16 mouse cellular contexts compared by ENCODE assay signal in genomic region chr10:17075576-17075975, GRCm38 (mm10).
DNase-seq lines count a peak whose midpoint lies in the region; ATAC-seq and TF ChIP-seq lines count a peak whose summit lies in the region.
"Had no signal": no experiment of that assay in that cellular context is flagged by ENCODE, and none has a peak within 500 bp of the region (broad histone marks: within the 10 kb centered on the region; RNA-seq: fewer than 3 reads in every experiment).

No protein-coding gene starts in this region.

- 21% methylated on average over 2 of the region's 2 CpGs for WGBS in kidney, adult 2 months
- 15% methylated on average over 2 of the region's 2 CpGs for WGBS in midbrain, embryonic 11.5 days
- WGBS in midbrain, embryonic 13.5 days, result 23% methylated on average over 2 of the region's 2 CpGs
- WGBS in liver, postnatal 0 days (ENCODE audit: insufficient replicate concordance), result 45% methylated on average over 2 of the region's 2 CpGs

- no peak for TF ChIP-seq EP300 in liver, postnatal 0 days (IDR thresholded peaks at IDR 0.05; ENCODE audit: low read depth)

- H3K79me2 ChIP-seq in myocyte (ENCODE audit: control insufficient read depth, insufficient read depth), result no peaks in the 10 kb centered on the region

- no peak overlapping the region for H3K4me2 ChIP-seq in midbrain, embryonic 11.5 days
- no peak overlapping the region for H3K4me2 ChIP-seq in midbrain, embryonic 13.5 days (replicated peaks)
- H3K4me2 ChIP-seq in myocyte (ENCODE audit: low read depth), result peak overlapping the region; percentile 51
- H3K4me2 ChIP-seq in liver, postnatal 0 days (ENCODE audit: low read depth, low read length), result no peak overlapping the region
- H3K4me2 ChIP-seq: hindbrain, embryonic 14.5 days had no signal

- no peak overlapping the region for H3K9ac ChIP-seq in midbrain, embryonic 11.5 days (ENCODE audit: low read length)
- H3K9ac ChIP-seq in midbrain, embryonic 13.5 days (replicated peaks), result no peak overlapping the region
- no peak overlapping the region for H3K9ac ChIP-seq in liver, postnatal 0 days (replicated peaks)
- H3K9ac ChIP-seq: forebrain, postnatal 0 days; hindbrain, embryonic 14.5 days had no signal

- no peak for TF ChIP-seq POLR2A in kidney, adult 2 months (IDR thresholded peaks at IDR 0.05; ENCODE audit: low read depth, low read length)
- no peak for TF ChIP-seq POLR2A in embryonic fibroblast, embryonic 13.5 days (IDR thresholded peaks at IDR 0.05; ENCODE audit: low read depth, low read length)
- TF ChIP-seq POLR2A in myocyte (IDR thresholded peaks at IDR 0.05; ENCODE audit: insufficient read length, low read depth), result no peak

- no peak overlapping the region for H3K27ac ChIP-seq in kidney, adult 2 months (ENCODE audit: insufficient read depth, low read depth, low read length)
- no peak overlapping the region for H3K27ac ChIP-seq in midbrain, embryonic 11.5 days (ENCODE audit: low read depth, low read length)
- H3K27ac ChIP-seq in midbrain, embryonic 13.5 days, result no peak overlapping the region
- H3K27ac ChIP-seq in embryonic fibroblast, embryonic 13.5 days (ENCODE audit: insufficient read depth, low read length), result peak overlapping the region; percentile 80
- H3K27ac ChIP-seq in liver, postnatal 0 days (ENCODE audit: low read depth), result no peak overlapping the region
- H3K27ac ChIP-seq: heart, embryonic 10.5 days; hindbrain, embryonic 14.5 days; layer of hippocampus, adult 2 months had no signal

- no peak for ATAC-seq in midbrain, embryonic 11.5 days (ENCODE audit: low FRiP score)
- no peak for ATAC-seq in midbrain, embryonic 13.5 days
- no peak for ATAC-seq in liver, postnatal 0 days
- ATAC-seq: CD4-positive, CD25-positive, alpha-beta regulatory T cell, adult 4 months; forebrain, postnatal 0 days had no signal

- H3K27me3 ChIP-seq in kidney, adult 2 months (replicated peaks; ENCODE audit: control insufficient read depth, insufficient read depth, low read length), result no peaks in the 10 kb centered on the region
- H3K27me3 ChIP-seq in midbrain, embryonic 11.5 days (ENCODE audit: control insufficient read depth, insufficient read depth, low read length), result no peaks in the 10 kb centered on the region
- no peaks in the 10 kb centered on the region for H3K27me3 ChIP-seq in midbrain, embryonic 13.5 days
- no peaks in the 10 kb centered on the region for H3K27me3 ChIP-seq in myocyte (ENCODE audit: control insufficient read depth, insufficient read depth, insufficient read length)
- no peaks in the 10 kb centered on the region for H3K27me3 ChIP-seq in liver, postnatal 0 days (ENCODE audit: insufficient read depth, low read length)
- H3K27me3 ChIP-seq: megakaryocyte, embryonic 14.5 days had no signal

- no peaks in the 10 kb centered on the region for H3K4me1 ChIP-seq in kidney, adult 2 months (ENCODE audit: control insufficient read depth, insufficient read depth, low read length)
- H3K4me1 ChIP-seq in midbrain, embryonic 11.5 days (ENCODE audit: control insufficient read depth, insufficient read depth, low read length), result peaks cover 12% of the 10 kb centered on the region
- H3K4me1 ChIP-seq in midbrain, embryonic 13.5 days (replicated peaks), result peaks cover 16% of the 10 kb centered on the region
- peaks cover 6% of the 10 kb centered on the region for H3K4me1 ChIP-seq in embryonic fibroblast, embryonic 13.5 days (ENCODE audit: control insufficient read depth, insufficient read depth, low read length)
- no peaks in the 10 kb centered on the region for H3K4me1 ChIP-seq in liver, postnatal 0 days (ENCODE audit: insufficient read depth)
- H3K4me1 ChIP-seq: heart, embryonic 10.5 days had no signal

- no peak overlapping the region for H3K4me3 ChIP-seq in kidney, adult 2 months (ENCODE audit: insufficient read depth, low read depth, low read length)
- no peak overlapping the region for H3K4me3 ChIP-seq in midbrain, embryonic 11.5 days (ENCODE audit: low read depth, low read length)
- no peak overlapping the region for H3K4me3 ChIP-seq in midbrain, embryonic 13.5 days (replicated peaks)
- no peak overlapping the region for H3K4me3 ChIP-seq in embryonic fibroblast, embryonic 13.5 days (ENCODE audit: insufficient read depth, low read length)
- no peak overlapping the region for H3K4me3 ChIP-seq in myocyte
- no peak overlapping the region for H3K4me3 ChIP-seq in liver, postnatal 0 days (ENCODE audit: low read depth, low read length)
- H3K4me3 ChIP-seq: heart, embryonic 10.5 days; layer of hippocampus, adult 2 months; megakaryocyte, embryonic 14.5 days had no signal

- no peak overlapping the region for H3ac ChIP-seq in myocyte (ENCODE audit: control insufficient read depth, insufficient read length)

- H3K36me3 ChIP-seq in kidney, adult 2 months (ENCODE audit: control insufficient read depth, insufficient read depth, low read length), result no peaks in the 10 kb centered on the region
- H3K36me3 ChIP-seq in midbrain, embryonic 11.5 days (ENCODE audit: control insufficient read depth, insufficient read depth, low read length), result no peaks in the 10 kb centered on the region
- H3K36me3 ChIP-seq in midbrain, embryonic 13.5 days, result no peaks in the 10 kb centered on the region
- H3K36me3 ChIP-seq in myocyte (ENCODE audit: control insufficient read depth, insufficient read depth), result no peaks in the 10 kb centered on the region
- no peaks in the 10 kb centered on the region for H3K36me3 ChIP-seq in liver, postnatal 0 days (replicated peaks; ENCODE audit: insufficient read depth, low read length)
- H3K36me3 ChIP-seq: heart, embryonic 10.5 days had no signal

- no peak for TF ChIP-seq CTCF in kidney, adult 2 months (conservative IDR thresholded peaks at IDR 0.05; ENCODE audit: insufficient read depth, insufficient read length, low read depth, low read length)
- no peak for TF ChIP-seq CTCF in embryonic fibroblast, embryonic 13.5 days (IDR thresholded peaks at IDR 0.05; ENCODE audit: borderline replicate concordance, insufficient read depth, low read length)
- TF ChIP-seq CTCF in liver, postnatal 0 days (IDR thresholded peaks at IDR 0.05; ENCODE audit: low read depth), result no peak

- H3K9me3 ChIP-seq in midbrain, embryonic 11.5 days (ENCODE audit: control insufficient read depth, low read length), result no peaks in the 10 kb centered on the region
- no peaks in the 10 kb centered on the region for H3K9me3 ChIP-seq in midbrain, embryonic 13.5 days
- H3K9me3 ChIP-seq in liver, postnatal 0 days (ENCODE audit: low read length), result no peaks in the 10 kb centered on the region
- H3K9me3 ChIP-seq: heart, embryonic 10.5 days; megakaryocyte, embryonic 14.5 days had no signal

- peak; percentile 23 for DNase-seq in kidney, adult 2 months
- no peak for DNase-seq in kidney, postnatal 4 days
- peak; percentile 78 for DNase-seq in midbrain, embryonic 11.5 days (ENCODE audit: low spot score, missing footprints)
- DNase-seq in thymus, postnatal 0 days (ENCODE audit: low spot score), result no peak
- DNase-seq in liver, postnatal 0 days, result no peak
- DNase-seq: cerebellum, adult 11 months; forebrain, postnatal 0 days; spleen, adult 18-20 months had no signal

TF ChIP-seq in myocyte, 11 proteins besides CTCF, POLR2A, EP300 and RAD21:
- no peak for TF ChIP-seq TCF3 (IDR thresholded peaks at IDR 0.05; ENCODE audit: insufficient read length, low read depth)
- TF ChIP-seq SRF (IDR thresholded peaks at IDR 0.05; ENCODE audit: control insufficient read depth, insufficient read length, low read depth), result no peak
- no peak for TF ChIP-seq MYOG (IDR thresholded peaks at IDR 0.05; ENCODE audit: control insufficient read depth in 1 of 3, insufficient read depth in 1 of 3, insufficient read length in 2 of 3, low read depth in 2 of 3)
- TF ChIP-seq POLR2AphosphoS2 (IDR thresholded peaks at IDR 0.05; ENCODE audit: insufficient read length, low read depth), result no peak
- TF ChIP-seq MAX (IDR thresholded peaks at IDR 0.05; ENCODE audit: low read depth), result no peak
- no peak for TF ChIP-seq TCF12 (IDR thresholded peaks at IDR 0.05; ENCODE audit: insufficient read depth, poor library complexity, severe bottlenecking)
- TF ChIP-seq REST (IDR thresholded peaks at IDR 0.05; ENCODE audit: insufficient read depth, insufficient read length), result no peak
- TF ChIP-seq CEBPB (IDR thresholded peaks at IDR 0.05; ENCODE audit: insufficient read depth, poor library complexity, severe bottlenecking), result no peak
- TF ChIP-seq USF1 (IDR thresholded peaks at IDR 0.05; ENCODE audit: low read depth), result no peak
- TF ChIP-seq E2F4 (IDR thresholded peaks at IDR 0.05; ENCODE audit: insufficient read depth), result no peak
- TF ChIP-seq MYOD1 (IDR thresholded peaks at IDR 0.05; ENCODE audit: control insufficient read depth in 1 of 3, insufficient read length in 2 of 3, low read depth in 2 of 3), result no peak
TF ChIP-seq in myocyte: peak in this region for 0.

Comparison
In these comparisons a context has a peak if more than half of its experiments do, and no peak if none do; other contexts are left out.
1. DNase-seq: peak in kidney, adult 2 months (single experiment) and midbrain, embryonic 11.5 days (single experiment); none in kidney, postnatal 4 days (0 of 2), thymus, postnatal 0 days (single experiment) and liver, postnatal 0 days (single experiment).